Mouse (Mus musculus): Measurements from ENCODE around the gene Pafah1b2.

Gene Pafah1b2

DNA sequence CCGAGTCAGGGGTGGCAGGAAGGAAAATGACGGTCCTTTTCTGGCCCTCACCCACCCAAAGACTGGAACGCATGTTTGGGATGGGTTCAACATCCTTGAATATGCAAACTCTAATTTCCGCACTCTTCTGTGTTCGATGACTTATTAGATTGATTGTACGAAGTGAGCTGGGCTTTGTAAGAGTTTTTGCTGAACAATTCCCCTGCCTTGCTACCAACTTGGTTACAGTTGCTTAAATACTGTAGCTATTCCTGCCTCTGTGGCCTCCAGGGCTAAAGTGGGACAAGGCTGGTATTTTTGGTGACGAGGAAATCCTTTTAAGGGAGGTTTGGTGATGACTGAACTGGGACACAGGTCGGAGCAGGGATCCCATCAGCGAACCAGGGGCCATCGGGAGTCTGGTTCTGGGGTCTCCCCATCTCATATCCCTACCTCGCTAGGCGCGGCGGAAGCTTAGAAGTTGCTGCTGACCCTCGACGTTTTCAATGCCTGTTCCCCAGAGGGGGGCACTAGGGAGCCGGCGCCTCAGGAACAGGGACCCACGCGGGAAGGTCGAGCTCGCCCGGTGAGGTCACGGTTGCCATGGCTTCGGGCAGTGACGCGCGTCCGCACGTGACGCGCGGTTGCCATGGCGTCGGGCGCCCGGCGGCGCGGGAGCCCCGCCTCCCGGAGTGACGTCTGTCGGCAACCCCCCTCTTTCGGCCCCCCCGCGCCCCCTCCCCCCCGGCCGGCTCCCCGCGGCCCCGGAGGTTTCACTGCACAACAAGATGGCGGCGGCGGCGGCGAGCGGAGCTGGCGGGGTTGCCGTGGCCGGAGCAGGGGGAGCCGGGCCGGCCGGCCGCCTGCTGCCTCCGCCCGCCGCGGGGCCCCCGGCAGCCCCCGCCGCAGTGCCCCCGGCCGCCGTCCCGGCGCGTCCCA is at the start of gene Pafah1b2, which contains the start of gene Sik3:
Gene Pafah1b2, minus strand, starts transcription at position 600 of the 918 bp plus-strand sequence.
Gene Sik3, plus strand, starts transcription at position 730 of the 918 bp plus-strand sequence.
- DNase-seq (ENCODE audit: low spot score), result peak; percentile 97

DNA sequence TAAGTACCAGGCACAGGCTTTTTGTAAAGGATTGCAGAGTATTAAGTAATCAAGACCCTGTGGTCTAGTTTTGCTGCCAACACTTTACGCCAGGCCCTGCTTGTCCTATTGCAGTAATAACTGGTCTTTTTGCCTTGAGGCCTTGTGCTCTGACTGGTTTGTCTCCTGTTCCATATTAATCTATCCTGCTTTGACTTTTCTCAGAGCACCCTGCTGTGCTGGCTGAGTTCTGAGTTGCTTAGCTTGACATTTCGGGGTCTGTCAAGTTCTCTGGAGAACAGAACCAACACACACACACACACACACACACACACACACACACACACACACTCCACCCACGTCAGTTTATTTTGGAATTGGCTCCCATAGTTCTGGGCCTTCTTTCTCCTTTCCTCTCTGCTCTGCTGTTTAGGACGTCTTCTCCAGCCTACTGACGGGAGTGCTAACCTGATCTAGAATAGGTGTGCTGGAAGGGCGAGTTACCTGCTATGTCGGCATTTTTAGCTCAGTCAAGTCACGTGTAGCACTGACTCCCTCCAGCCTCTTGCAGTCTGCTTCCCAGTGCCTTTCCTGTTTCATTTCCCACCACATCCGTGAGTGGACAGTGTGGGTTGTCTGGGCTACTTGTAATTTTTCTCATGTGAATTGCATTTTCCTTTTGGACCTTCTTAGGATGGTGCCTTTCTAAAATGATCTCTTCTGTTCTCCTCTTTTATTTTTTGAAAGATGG is 49.4 kb upstream of the Pafah1b2 start:
- no peak for DNase-seq (ENCODE audit: low spot score)

- no peak for DNase-seq (ENCODE audit: low spot score)
These were observed 47.8 kb upstream of the Pafah1b2 start for GRCm38 (mm10) chr9:46060249-46060648.

DNA sequence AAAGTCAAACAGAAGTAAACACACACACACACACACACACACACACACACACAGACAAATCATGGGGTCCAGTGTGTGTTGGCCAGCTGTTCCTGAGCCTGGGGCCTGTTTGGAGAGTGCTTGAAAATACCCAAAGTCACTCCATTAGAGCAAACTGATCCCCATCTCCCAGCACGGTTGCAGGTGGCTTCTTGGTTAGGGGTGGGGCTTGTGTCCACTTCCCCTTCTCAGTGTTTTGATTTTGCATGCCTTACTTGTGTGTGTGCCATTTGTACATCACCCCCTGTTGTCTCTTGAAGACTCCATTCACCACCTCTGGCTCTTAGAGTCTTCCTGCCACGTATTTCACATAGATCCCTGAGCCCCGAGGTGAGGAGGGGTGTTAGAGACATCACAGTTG is 45.6 kb upstream of the Pafah1b2 start:
- DNase-seq (ENCODE audit: low spot score), result no peak

DNA sequence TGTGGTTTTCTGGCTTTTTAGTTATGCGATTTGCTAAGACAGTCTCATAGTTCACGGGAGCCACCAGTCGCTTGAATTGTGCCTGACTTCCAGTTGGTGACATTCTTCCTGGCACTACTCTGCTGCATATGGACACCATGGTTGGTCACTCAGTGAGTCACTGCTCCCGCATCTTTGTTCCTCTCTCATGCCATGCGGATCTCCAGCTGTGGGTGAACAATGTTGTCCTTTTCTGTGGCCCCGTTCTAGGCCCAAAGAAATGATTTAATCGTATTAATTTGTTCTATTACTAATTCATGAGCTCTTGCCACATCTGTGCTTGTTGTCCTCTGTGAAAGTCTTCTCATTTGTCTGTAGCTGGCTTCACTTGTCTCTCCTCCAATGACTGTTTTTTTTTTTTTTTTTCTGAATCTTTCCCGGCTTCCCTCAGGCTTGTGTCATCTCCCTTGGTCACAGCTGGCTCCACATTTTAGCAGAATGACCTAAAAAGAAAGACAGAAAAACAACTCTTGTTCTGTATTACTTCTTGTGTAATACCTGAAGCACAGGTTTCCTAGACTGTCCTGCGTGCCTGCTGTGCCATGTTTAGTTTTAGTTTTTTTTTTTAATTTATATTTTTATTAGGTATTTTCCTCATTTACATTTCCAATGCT is 40.6 kb upstream of the Pafah1b2 start:
- no peak for DNase-seq (ENCODE audit: low spot score)

DNA sequence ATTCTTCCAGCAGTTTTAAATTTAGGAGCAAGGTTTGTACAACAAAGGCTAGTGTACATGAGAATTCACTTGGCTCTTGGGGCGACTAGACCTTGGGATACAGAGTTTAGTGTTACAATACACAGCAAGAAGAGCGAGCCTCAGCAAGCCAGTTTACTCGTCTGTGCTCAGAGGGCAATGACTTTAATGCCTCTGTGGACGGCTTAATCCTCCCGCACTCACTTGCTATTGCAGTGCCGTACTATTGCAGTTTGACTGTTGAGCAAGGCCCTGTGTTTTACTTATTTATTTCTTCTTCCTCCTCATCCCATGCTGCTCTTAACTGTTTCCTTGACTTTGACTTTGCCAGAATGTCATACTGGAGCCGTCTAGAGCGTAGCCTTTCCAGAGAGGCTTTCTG is 37.7 kb upstream of the Pafah1b2 start:
- DNase-seq (ENCODE audit: low spot score), result no peak

DNA sequence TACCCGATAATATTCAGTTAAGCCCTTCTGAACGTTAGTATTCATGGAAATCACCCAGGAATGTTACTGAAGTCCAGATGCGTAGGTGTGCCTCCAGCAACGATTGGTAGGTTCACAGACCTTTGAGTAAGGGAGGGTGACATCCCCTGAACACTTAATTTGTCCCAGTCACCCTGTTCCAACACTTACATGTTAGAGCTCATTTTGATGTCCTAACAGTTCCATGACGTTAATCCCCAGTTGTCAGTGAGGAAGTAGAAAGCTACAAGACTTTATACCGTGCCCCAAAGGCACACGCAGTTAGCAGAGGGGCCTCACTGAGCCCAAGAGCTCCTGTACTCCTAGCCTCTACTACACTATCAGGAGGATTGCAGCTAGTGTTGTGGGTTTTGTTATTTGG is 37.0 kb upstream of the Pafah1b2 start:
- DNase-seq (ENCODE audit: low spot score), result no peak

GRCm38 (mm10) chr9:46046724-46047517 is 34.4 kb upstream of the Pafah1b2 start:
- no peak for DNase-seq (ENCODE audit: low spot score)

DNA sequence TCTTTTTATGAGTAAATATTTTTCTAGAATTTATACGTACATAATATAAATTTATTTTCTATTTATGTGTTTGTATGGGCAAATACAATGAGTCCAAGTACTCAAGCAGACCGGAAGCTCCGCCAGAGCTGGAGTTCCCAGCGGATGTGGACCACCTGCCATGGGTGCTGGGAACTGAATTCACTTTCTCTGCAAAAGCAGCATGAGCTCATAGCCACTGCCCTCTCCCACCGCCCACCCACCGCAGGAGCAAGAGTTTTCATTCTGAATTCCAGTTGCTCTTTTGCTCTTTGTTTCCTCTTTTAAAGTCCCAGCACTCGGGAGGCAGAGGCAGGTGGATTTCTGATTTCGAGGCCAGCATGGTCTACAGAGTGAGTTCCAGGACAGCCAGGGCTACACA is 31.1 kb upstream of the Pafah1b2 start:
- no peak for DNase-seq (ENCODE audit: low spot score)

- DNase-seq (ENCODE audit: low spot score), result no peak
These were observed 29.9 kb upstream of the Pafah1b2 start for GRCm38 (mm10) chr9:46042387-46042786.

DNA sequence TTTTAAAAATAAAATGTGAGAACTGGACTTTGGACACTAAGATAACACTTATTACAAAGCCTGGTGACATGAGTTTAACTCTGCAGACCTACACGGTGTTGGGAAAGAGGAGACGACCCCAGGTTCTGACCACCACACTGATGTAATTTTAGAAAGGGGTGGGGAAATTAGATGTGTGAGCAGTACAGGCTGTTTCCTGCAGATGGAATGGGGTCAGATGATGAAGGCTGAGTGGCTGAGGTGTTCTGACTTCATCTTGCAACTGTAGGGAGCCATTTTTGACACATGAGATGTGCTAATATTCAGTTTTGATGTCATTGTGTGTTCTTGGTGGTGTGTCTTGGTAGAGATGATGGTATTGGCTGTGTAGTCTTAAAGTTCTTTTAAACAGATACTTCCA is 28.7 kb upstream of the Pafah1b2 start:
- DNase-seq (ENCODE audit: low spot score), result no peak

DNA sequence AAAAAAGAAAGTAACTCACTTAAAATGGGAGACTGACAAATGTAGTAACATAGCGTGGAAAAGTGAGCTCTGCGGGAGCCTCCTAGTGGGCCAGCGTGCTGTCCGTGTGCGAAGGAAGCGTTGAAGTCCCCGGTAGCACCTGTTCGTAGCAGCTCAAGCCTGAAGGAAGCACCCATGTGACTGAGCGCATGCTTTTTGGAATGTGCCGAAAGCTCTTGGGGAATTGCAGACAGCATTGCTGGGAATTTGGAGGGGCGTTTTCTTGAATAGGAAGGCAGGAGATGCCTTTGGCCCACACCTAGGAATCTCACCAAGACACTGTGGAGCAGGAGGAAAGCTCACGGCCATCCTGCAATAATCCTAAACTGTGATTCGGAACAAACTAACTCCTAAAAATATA is 26.3 kb upstream of the Pafah1b2 start:
- no peak for DNase-seq (ENCODE audit: low spot score)

DNA sequence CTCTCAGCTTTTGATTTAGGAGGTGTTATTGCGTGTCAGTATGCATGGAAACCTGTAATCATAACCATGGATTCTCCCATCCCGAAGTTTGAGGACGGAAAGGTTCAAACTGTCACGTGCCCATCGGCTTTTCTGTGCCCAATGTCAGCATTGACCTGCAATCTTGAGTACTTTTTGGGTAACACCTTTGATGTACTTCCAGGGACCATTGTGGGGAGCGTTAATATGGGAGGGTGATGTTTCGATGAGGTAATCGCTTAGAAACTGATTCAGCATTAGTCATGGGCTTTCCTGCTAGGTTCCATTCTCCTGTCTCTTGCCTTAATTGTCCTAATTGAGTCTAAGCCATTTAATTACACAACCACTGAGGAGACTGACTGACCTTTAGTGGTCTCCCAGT is 24.4 kb upstream of the Pafah1b2 start:
- DNase-seq (ENCODE audit: low spot score), result no peak

DNA sequence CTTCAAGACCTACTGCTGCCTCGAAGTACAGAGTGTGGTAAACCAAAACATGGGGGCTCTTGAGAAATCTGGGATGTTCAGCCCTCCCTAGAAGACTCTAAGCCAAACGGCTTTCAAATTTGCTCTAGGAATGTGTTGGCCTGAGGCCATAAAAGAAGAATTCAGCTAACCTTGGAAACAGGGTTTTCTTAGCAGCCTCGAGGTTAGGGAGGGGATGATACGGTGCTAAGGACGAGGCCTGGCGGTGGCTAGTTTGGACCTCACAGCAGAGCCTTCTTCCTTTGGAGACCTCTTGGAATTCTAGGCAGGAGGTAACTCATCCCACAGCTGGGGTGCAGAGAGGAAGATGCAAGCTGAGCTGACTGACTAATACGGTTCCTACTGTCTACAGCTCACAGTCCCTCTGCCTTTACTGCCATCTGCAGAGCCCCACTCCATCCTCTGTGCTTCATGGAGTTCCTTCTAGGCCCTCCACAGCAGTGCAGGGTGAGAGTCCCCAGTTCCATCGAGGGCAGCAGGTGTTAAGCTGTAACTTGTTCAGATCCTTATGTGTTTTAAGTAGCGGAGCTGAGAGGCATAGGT is 22.9 kb upstream of the Pafah1b2 start:
- no peak for DNase-seq (ENCODE audit: low spot score)

DNA sequence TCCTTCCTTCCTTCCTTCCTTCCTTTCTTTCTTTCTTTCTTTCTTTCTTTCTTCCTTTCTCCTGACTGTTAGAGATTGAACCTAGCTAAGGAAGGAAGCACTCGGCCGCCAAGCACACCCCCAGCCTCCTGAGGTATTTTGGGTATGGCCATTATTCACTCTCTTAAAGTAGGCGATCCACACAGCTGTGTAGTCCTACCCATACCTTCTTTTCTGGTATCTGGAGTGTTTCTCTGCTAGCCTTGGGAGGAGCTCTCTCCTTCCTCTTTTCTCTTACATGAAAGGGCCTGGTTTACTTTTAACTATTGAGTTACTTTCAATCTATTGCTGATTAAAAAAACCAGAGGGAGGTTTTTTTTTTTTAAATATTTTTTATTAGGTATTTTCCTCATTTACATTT is 21.4 kb upstream of the Pafah1b2 start:
- no peak for DNase-seq (ENCODE audit: low spot score)

DNA sequence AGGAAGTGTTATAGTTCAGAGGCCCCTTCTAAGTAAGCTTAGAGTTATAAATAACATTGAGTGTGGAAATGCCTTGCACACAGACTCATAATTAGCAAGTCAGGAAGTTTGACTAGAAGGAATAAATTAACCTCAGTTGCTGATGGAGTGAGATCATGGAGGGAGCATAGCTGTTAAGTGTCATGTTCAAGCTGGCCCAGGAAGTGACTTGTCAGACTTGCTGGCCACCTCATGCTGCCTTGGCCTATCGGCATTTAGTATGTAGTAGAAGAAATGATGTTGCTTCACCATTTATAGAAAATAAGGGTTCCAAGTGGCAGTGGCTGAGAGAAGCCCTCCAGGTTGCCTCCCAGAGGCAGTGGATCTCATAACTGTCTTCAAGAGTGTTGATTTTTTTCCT is 20.6 kb upstream of the Pafah1b2 start:
- DNase-seq (ENCODE audit: low spot score), result no peak

- DNase-seq (ENCODE audit: low spot score), result peak; percentile 76
These were observed 19.7 kb upstream of the Pafah1b2 start for GRCm38 (mm10) chr9:46032190-46032589.

DNA sequence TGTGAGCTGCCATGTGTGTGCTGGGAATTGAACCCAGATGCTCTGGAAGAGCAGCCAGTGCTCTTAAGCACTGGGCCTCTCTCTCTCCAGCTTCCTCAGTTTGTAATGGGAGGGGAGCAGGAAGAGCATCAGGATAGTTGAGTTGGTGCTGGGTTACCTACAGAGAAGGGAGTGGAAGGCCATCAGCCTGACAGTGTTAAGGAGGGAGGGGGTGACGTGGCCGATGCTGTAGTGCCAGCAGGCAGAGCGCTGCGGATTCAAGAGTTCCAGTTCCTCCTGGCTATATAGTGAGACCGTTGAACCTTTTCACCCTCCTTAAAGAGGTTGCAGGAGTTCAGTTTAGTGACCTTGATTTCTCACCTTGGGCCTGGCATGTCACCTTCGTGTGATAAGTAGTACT is 18.5 kb upstream of the Pafah1b2 start:
- no peak for DNase-seq (ENCODE audit: low spot score)

GRCm38 (mm10) chr9:46030184-46030583 is 17.7 kb upstream of the Pafah1b2 start:
- no peak for DNase-seq (ENCODE audit: low spot score)

GRCm38 (mm10) chr9:46029534-46029933 is 17.0 kb upstream of the Pafah1b2 start:
- DNase-seq (ENCODE audit: low spot score), result no peak

DNA sequence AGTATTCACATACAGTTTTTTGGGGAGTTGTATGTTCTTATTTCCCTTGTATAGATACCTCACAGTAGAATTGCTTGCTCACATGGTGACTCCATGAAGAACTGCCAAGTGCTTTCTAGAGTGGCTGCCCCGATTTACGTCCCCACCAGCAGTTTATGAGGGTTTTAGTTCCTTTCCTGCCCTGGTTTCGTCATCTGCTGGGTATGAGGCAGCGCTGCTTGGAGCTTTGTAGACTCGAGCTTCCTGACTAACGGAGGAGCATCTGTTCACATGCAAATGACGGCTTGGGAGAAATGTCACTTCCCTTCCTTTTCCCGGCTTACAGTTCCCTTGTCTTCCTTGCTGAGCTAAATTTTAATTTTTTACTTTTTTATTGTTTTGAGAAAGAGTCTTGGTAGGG is 15.5 kb upstream of the Pafah1b2 start:
- DNase-seq (ENCODE audit: low spot score), result no peak

Data from testis, postnatal 10 days (tissue).